Mouse (Mus musculus) MEL (cell line): ENCODE measurements around the gene Msl2. TPM values are rescaled to one million over a fixed set of nuclear protein-coding genes. Genes with fewer than 3 reads are reported as not detected.

Source experiments
- DNase-seq: peaks from one replicate; pipeline ENCODE4 v3.0.0; 2011; ENCODE audit warnings: low read depth, low spot score
- H3K27ac ChIP-seq: 2 replicates; pipeline ENCODE4 v1.5.1; 2012; ENCODE audit warnings: low read depth, mild to moderate bottlenecking, control low read depth, low read length, moderate library complexity; ENCODE audit not compliant: control insufficient read depth
- H3K27me3 ChIP-seq, 2 experiments: fragments of 150-350 bp in 1 of 2; sonication (generic) in 1 of 2; 2 replicates each; pipeline ENCODE4 v1.6.1; 2012; ENCODE audit warnings: low read length in 2 of 2, mild to moderate bottlenecking in 2 of 2, improper control_type of control experiment in 1 of 2, moderate library complexity in 1 of 2; ENCODE audit not compliant: insufficient read depth in 2 of 2, control insufficient read depth in 1 of 2
- H3K36me3 ChIP-seq, 2 experiments: 2 replicates each; pipeline ENCODE4 v1.6.1; 2012 to 2014; ENCODE audit warnings: low read length in 2 of 2, improper control_type of control experiment in 1 of 2, inconsistent platforms in 1 of 2, mild to moderate bottlenecking in 1 of 2; ENCODE audit not compliant: insufficient read depth in 2 of 2, control insufficient read depth in 1 of 2
- H3K4me1 ChIP-seq, 2 experiments: fragments of 150-350 bp in 1 of 2; sonication (generic) in 1 of 2; 2 replicates each; pipeline ENCODE4 v1.6.1; 2012; ENCODE audit warnings: low read length in 2 of 2, improper control_type of control experiment in 1 of 2, mild to moderate bottlenecking in 1 of 2; ENCODE audit not compliant: insufficient read depth in 2 of 2, control insufficient read depth in 1 of 2
- H3K4me3 ChIP-seq, 2 experiments: fragments of 150-350 bp in 1 of 2; sonication (generic) in 1 of 2; 2 replicates each; pipeline ENCODE4 v1.5.1; 2012; ENCODE audit warnings: low read depth in 2 of 2, low read length in 2 of 2, mild to moderate bottlenecking in 2 of 2, moderate library complexity in 2 of 2, control low read depth in 1 of 2, improper control_type of control experiment in 1 of 2; ENCODE audit not compliant: control insufficient read depth in 1 of 2, insufficient read depth in 1 of 2
- H3K79me2 ChIP-seq: 2 replicates; pipeline ENCODE4 v1.6.1; 2012; ENCODE audit warnings: mild to moderate bottlenecking, low read length, moderate library complexity; ENCODE audit not compliant: control insufficient read depth, poor library complexity, insufficient read depth
- H3K9ac ChIP-seq: 2 replicates; pipeline ENCODE4 v1.6.1; 2012; ENCODE audit warnings: low read depth, mild to moderate bottlenecking, control low read depth, low read length, moderate library complexity; ENCODE audit not compliant: control insufficient read depth, poor library complexity, severe bottlenecking
- H3K9me3 ChIP-seq: fragments of 150-350 bp; sonication (generic); replicated peaks from 2 replicates; pipeline ENCODE4 v1.6.1; 2012; ENCODE audit warnings: mild to moderate bottlenecking, low read length, improper control_type of control experiment, moderate library complexity; ENCODE audit not compliant: insufficient read depth
- CTCF ChIP-seq, 3 experiments: IDR thresholded peaks in 2 of 3; conservative IDR thresholded peaks in 1 of 3; 2 replicates each; pipeline ENCODE4 v1.5.1; 2011 to 2012; ENCODE audit warnings: low read length in 3 of 3, low read depth in 2 of 3, mild to moderate bottlenecking in 2 of 3, improper control_type of control experiment in 1 of 3, inconsistent platforms in 1 of 3, mixed read lengths in 1 of 3, moderate library complexity in 1 of 3; ENCODE audit not compliant: control insufficient read depth in 1 of 3, insufficient read depth in 1 of 3, poor library complexity in 1 of 3, severe bottlenecking in 1 of 3
- E2F4 ChIP-seq: IDR thresholded peaks from 2 replicates; pipeline ENCODE4 v1.6.1; 2011; ENCODE audit warnings: low read depth, low read length, improper control_type of control experiment, borderline replicate concordance
- EP300 ChIP-seq, 2 experiments: IDR thresholded peaks; 2 replicates each; pipeline ENCODE4 v1.6.1; 2011; ENCODE audit warnings: improper control_type of control experiment in 2 of 2, low read length in 2 of 2, low read depth in 1 of 2, mild to moderate bottlenecking in 1 of 2
- GATA1 ChIP-seq: IDR thresholded peaks from 2 replicates; pipeline ENCODE4 v1.6.1; 2011; ENCODE audit warnings: low read depth, low read length, improper control_type of control experiment
- JUND ChIP-seq: IDR thresholded peaks from 2 replicates; pipeline ENCODE4 v1.6.1; 2011; ENCODE audit warnings: low read depth, mild to moderate bottlenecking, improper control_type of control experiment, low read length
- MAZ ChIP-seq: IDR thresholded peaks from 2 replicates; pipeline ENCODE4 v1.6.1; 2012; ENCODE audit warnings: low read depth, mild to moderate bottlenecking, inconsistent platforms, low read length, improper control_type of control experiment
- MEF2A ChIP-seq: IDR thresholded peaks from 2 replicates; pipeline ENCODE4 v1.6.1; 2014; ENCODE audit warnings: low read depth, mild to moderate bottlenecking, inconsistent platforms, low read length, improper control_type of control experiment; ENCODE audit not compliant: poor library complexity, insufficient replicate concordance, severe bottlenecking; ENCODE audit errors: extremely low read depth
- POLR2A ChIP-seq, 2 experiments: IDR thresholded peaks; 2 replicates each; pipeline ENCODE4 v1.6.1; 2011 to 2012; ENCODE audit warnings: low read length in 2 of 2, mild to moderate bottlenecking in 2 of 2, control low read depth in 1 of 2, improper control_type of control experiment in 1 of 2, low read depth in 1 of 2, moderate library complexity in 1 of 2; ENCODE audit not compliant: control insufficient read depth in 1 of 2, insufficient read depth in 1 of 2, poor library complexity in 1 of 2
- RCOR1 ChIP-seq: IDR thresholded peaks from 2 replicates; pipeline ENCODE4 v1.6.1; 2012; ENCODE audit warnings: low read depth, mild to moderate bottlenecking, inconsistent platforms, low read length, improper control_type of control experiment
- TAL1 ChIP-seq: IDR thresholded peaks from 2 replicates; pipeline ENCODE4 v1.6.1; 2012; ENCODE audit warnings: mild to moderate bottlenecking, inconsistent platforms, low read length, moderate library complexity, mixed read lengths
- TCF12 ChIP-seq: IDR thresholded peaks from 2 replicates; pipeline ENCODE4 v1.6.1; 2014; ENCODE audit warnings: low read depth, mild to moderate bottlenecking, inconsistent platforms, low read length, improper control_type of control experiment, moderate library complexity
- UBTF ChIP-seq: IDR thresholded peaks from 2 replicates; pipeline ENCODE4 v1.6.1; 2012; ENCODE audit warnings: low read depth, mild to moderate bottlenecking, inconsistent platforms, low read length, improper control_type of control experiment, moderate library complexity, borderline replicate concordance; ENCODE audit not compliant: insufficient read depth
- USF2 ChIP-seq, 2 experiments: IDR thresholded peaks; 2 replicates each; pipeline ENCODE4 v1.6.1; 2011 to 2012; ENCODE audit warnings: improper control_type of control experiment in 2 of 2, low read length in 2 of 2, borderline replicate concordance in 1 of 2, inconsistent platforms in 1 of 2, low read depth in 1 of 2, mild to moderate bottlenecking in 1 of 2; ENCODE audit not compliant: insufficient read depth in 1 of 2
- ZNF384 ChIP-seq: IDR thresholded peaks from 2 replicates; pipeline ENCODE4 v1.6.1; 2012; ENCODE audit warnings: low read depth, mild to moderate bottlenecking, inconsistent platforms, low read length, improper control_type of control experiment
- polyA plus RNA-seq, 2 experiments: library from polyadenylated mRNA; stranded (reverse) in 1 of 2; unstranded in 1 of 2; fragments of >175 nt in 1 of 2; fragments of >200 nt in 1 of 2; gene quantifications; 2 replicates each; pipeline versions ENCODE4 v1.2.1 to v1.2.4; 2012; ENCODE audit warnings: low replicate concordance in 2 of 2, low read depth in 1 of 2; ENCODE audit not compliant: insufficient read length in 2 of 2, insufficient read depth in 1 of 2, missing spikeins in 1 of 2
- total RNA-seq: library from RNA; depleted of rRNA; stranded (reverse); fragments of 300-350 nt; gene quantifications from 2 replicates; pipeline ENCODE4 v1.2.3, GENCODE M21; 2012

Msl2 gene
- total and polyA plus RNA-seq, 3 experiments = 19.7 to 39.6 (median 29.6) TPM

DNA sequence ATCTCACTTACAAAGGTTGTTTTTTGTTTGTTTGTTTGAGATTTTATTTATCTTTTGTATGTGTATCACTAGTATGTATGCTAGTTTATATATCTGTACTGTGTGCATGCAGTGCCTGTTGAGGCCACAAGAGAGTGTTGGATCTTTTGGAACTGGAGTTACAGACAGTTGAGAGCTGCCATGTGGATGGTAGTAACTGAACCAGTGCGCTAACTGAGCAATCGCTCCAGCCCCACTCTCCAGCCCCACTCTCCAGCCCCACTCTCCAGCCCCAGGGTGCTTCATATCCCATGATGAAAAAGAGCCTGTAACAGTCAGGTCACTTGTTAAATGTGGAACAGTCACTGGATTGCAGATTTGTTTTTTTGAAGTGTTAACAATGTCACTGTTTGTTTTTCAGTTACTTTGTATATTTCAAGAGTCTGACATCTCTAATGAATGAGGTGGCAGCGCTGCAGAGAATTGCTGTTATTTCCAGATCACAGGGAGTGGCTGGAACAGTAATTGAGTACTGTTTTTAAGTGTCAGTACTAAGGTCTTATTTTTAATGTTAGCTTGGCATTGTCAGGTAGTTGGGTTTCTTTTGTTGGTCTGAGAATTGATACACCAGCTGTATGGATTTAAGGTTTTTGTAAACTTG is 6.3 kb downstream of the Msl2 start:
- no peaks in the 10 kb centered on the region for H3K9me3 ChIP-seq
- peaks cover 88% of the 10 kb centered on the region for H3K79me2 ChIP-seq
- no peak overlapping the region for H3K4me3 ChIP-seq
- H3K27ac ChIP-seq = no peak overlapping the region
- TF ChIP-seq GATA1 (no peak), TCF12 (no peak), CTCF (IDR thresholded peaks at IDR 0.05 in 2 of 3, conservative IDR thresholded peaks at IDR 0.05 in 1 of 3; ENCODE audit: control insufficient read depth in 1 of 3, insufficient read depth in 1 of 3, low read depth in 2 of 3, low read length in 3 of 3, poor library complexity in 1 of 3, severe bottlenecking in 1 of 3) (peak in 2 of 3 experiments; percentile 18 to 27; a peak in 2 of 6 replicates), RCOR1 (no peak), TAL1 (no peak), POLR2A (IDR thresholded peaks at IDR 0.05; ENCODE audit: control insufficient read depth in 1 of 2, insufficient read depth in 1 of 2, low read depth in 1 of 2, low read length in 2 of 2, poor library complexity in 1 of 2) (no peak)
- no peak overlapping the region for H3K9ac ChIP-seq
- H3K4me1 ChIP-seq = peaks cover 0 to 12% of the 10 kb centered on the region in 2 experiments; a peak in 2 of 4 replicates
- H3K36me3 ChIP-seq = peaks cover 4 to 37% of the 10 kb centered on the region in 2 experiments; a peak in 3 of 4 replicates
- H3K27me3 ChIP-seq = no peaks in the 10 kb centered on the region
- DNase-seq = peak; percentile 43

DNA sequence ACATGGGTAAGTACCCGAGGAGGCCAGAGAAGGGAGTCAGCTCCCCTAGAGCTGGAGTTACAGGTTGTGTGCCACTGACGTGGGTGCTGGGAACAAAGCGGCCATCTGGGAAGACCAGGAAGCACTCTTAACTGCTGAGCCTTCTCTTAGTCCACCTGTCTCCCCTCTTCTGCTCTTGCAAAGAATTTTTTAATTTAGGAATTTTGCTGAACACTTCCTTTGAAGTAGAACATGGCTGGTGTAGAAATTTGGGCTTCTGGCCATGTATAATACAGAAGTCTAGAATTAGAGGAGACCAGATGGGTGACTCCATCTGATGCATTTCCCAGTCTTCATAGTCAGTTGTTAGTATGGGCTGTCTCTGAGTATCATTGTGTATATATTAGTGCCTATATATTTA is 9.8 kb downstream of the Msl2 start:
- H3K79me2 ChIP-seq = peaks cover 57% of the 10 kb centered on the region
- no peaks in the 10 kb centered on the region for H3K27me3 ChIP-seq
- H3K9me3 ChIP-seq = no peaks in the 10 kb centered on the region
- H3K36me3 ChIP-seq = peaks cover 4 to 37% of the 10 kb centered on the region in 2 experiments; a peak in 3 of 4 replicates
- TF ChIP-seq UBTF = no peak
- TF ChIP-seq CTCF (IDR thresholded peaks at IDR 0.05 in 2 of 3, conservative IDR thresholded peaks at IDR 0.05 in 1 of 3; ENCODE audit: control insufficient read depth in 1 of 3, insufficient read depth in 1 of 3, low read depth in 2 of 3, low read length in 3 of 3, poor library complexity in 1 of 3, severe bottlenecking in 1 of 3) = no peak
- no peak for TF ChIP-seq MAZ
- no peak for TF ChIP-seq E2F4
- TF ChIP-seq POLR2A (IDR thresholded peaks at IDR 0.05; ENCODE audit: control insufficient read depth in 1 of 2, insufficient read depth in 1 of 2, low read depth in 1 of 2, low read length in 2 of 2, poor library complexity in 1 of 2) = no peak
- no peak for TF ChIP-seq USF2 (IDR thresholded peaks at IDR 0.05; ENCODE audit: borderline replicate concordance in 1 of 2, insufficient read depth in 1 of 2, low read depth in 1 of 2, low read length in 2 of 2)
- no peak for TF ChIP-seq ZNF384
- TF ChIP-seq GATA1 = no peak
- no peak for TF ChIP-seq EP300 (IDR thresholded peaks at IDR 0.05; ENCODE audit: low read depth in 1 of 2, low read length in 2 of 2)
- TF ChIP-seq JUND = no peak
- no peak for TF ChIP-seq MEF2A
- H3K4me1 ChIP-seq = peaks cover 0 to 9% of the 10 kb centered on the region in 2 experiments; a peak in 1 of 4 replicates
- DNase-seq = no peak
- no peak overlapping the region for H3K9ac ChIP-seq
- H3K4me3 ChIP-seq = no peak overlapping the region
- H3K27ac ChIP-seq = no peak overlapping the region
